Mouse (Mus musculus) embryonic facial prominence, embryonic 12.5 days (tissue): ENCODE results near the gene 2810021J22Rik. TPM values are rescaled to one million over a fixed set of nuclear protein-coding genes. Genes with fewer than 3 reads are reported as not detected.

Source experiments
- polyA plus RNA-seq: library from polyadenylated mRNA; unstranded; fragments of >200 nt; fragmentation: Nextera tagmentation; extraction: Ambion mirVana; gene quantifications from 2 replicates; pipeline ENCODE4 v1.2.1, GENCODE M21; 2016

2810021J22Rik gene
- polyA plus RNA-seq, 1 experiment from 2014 or later = 10.1 TPM

Other genes starting within 250 kb of the 2810021J22Rik start
- gene Olfr323, start 236.7 kb upstream of the 2810021J22Rik start, polyA plus RNA-seq = not detected in 2 replicates
- gene Trim58, start 226.8 kb upstream of the 2810021J22Rik start, polyA plus RNA-seq = 0.26 and 0.60 TPM in 2 replicates
- not detected in 2 replicates for gene Olfr322, start 208.4 kb upstream of the 2810021J22Rik start, polyA plus RNA-seq
- gene Olfr320, start 186.1 kb upstream of the 2810021J22Rik start, polyA plus RNA-seq = not detected in 2 replicates
- not detected in 2 replicates for gene Olfr319, start 168.1 kb upstream of the 2810021J22Rik start, polyA plus RNA-seq
- not detected in 2 replicates for gene Olfr318, start 143.2 kb upstream of the 2810021J22Rik start, polyA plus RNA-seq
- not detected in 2 replicates for gene Olfr317, start 128.0 kb upstream of the 2810021J22Rik start, polyA plus RNA-seq
- gene Olfr316, start 114.5 kb upstream of the 2810021J22Rik start, polyA plus RNA-seq = not detected in 2 replicates
- gene Olfr315, start 94.0 kb upstream of the 2810021J22Rik start, polyA plus RNA-seq = not detected in 2 replicates
- not detected in 2 replicates for gene Olfr314, start 84.3 kb upstream of the 2810021J22Rik start, polyA plus RNA-seq
- 0.42 and 0.59 TPM in 2 replicates for gene Fam183b, start 65.3 kb upstream of the 2810021J22Rik start, polyA plus RNA-seq
- gene Olfr313, start 52.2 kb upstream of the 2810021J22Rik start, polyA plus RNA-seq = not detected in 2 replicates
- not detected in 2 replicates for gene Olfr312, start 38.0 kb upstream of the 2810021J22Rik start, polyA plus RNA-seq
- gene Olfr311, start 28.0 kb upstream of the 2810021J22Rik start, polyA plus RNA-seq = not detected in 2 replicates
- gene Gm12258, start 20.1 kb upstream of the 2810021J22Rik start, polyA plus RNA-seq = 14.2 and 14.4 TPM in 2 replicates
- gene Zfp39, start 37.0 kb downstream of the 2810021J22Rik start, polyA plus RNA-seq = 5.7 and 6.6 TPM in 2 replicates
- gene Btnl10, start 50.7 kb downstream of the 2810021J22Rik start, polyA plus RNA-seq = not detected in 2 replicates
- gene Rnf187, start 71.7 kb downstream of the 2810021J22Rik start, polyA plus RNA-seq = 366 and 374 TPM in 2 replicates
- gene Hist3h2ba, start 81.7 kb downstream of the 2810021J22Rik start, polyA plus RNA-seq = 52.7 and 70.4 TPM in 2 replicates
- gene Hist3h2a, start 87.5 kb downstream of the 2810021J22Rik start, polyA plus RNA-seq = 36.3 and 40.0 TPM in 2 replicates
- 0.51 and 0.55 TPM in 2 replicates for gene Trim17, start 87.5 kb downstream of the 2810021J22Rik start, polyA plus RNA-seq
- gene Trim11, start 110.9 kb downstream of the 2810021J22Rik start, polyA plus RNA-seq = 22.7 and 23.3 TPM in 2 replicates